Mouse (Mus musculus): ENCODE measurements around the gene Nomo1. TPM values are rescaled to one million over a fixed set of nuclear protein-coding genes. Genes with fewer than 3 reads are reported as not detected.

Nomo1 gene
- polyA plus RNA-seq, 1 experiment from 2014 or later = 26.5 TPM

- Histone ChIP-seq H3K4me3 (no peak overlapping the region), H3K27ac (no peak overlapping the region), H3K27me3 (no peaks in the 10 kb centered on the region), H3K4me2 (replicated peaks) (no peak overlapping the region), H3K9me3 (no peaks in the 10 kb centered on the region), H3K36me3 (peaks cover 83% of the 10 kb centered on the region), H3K4me1 (no peaks in the 10 kb centered on the region), H3K9ac (no peak overlapping the region)
- no peak for ATAC-seq (ENCODE audit: low FRiP score, low read depth)
- 89% methylated on average over 7 of the region's 7 CpGs for WGBS
Measured at GRCm38 (mm10) chr7:46049981-46050380, 16.5 kb downstream of the Nomo1 start.

- H3K9me3 ChIP-seq = no peaks in the 10 kb centered on the region
- H3K4me2 ChIP-seq (replicated peaks) = no peak overlapping the region
- ATAC-seq (ENCODE audit: low FRiP score, low read depth) = no peak
- no peak overlapping the region for H3K4me3 ChIP-seq
- no peaks in the 10 kb centered on the region for H3K27me3 ChIP-seq
- H3K9ac ChIP-seq = no peak overlapping the region
- H3K4me1 ChIP-seq = no peaks in the 10 kb centered on the region
- 85% methylated on average over 4 of the region's 4 CpGs for WGBS
- no peak overlapping the region for H3K27ac ChIP-seq
- peaks cover 86% of the 10 kb centered on the region for H3K36me3 ChIP-seq
Measured at GRCm38 (mm10) chr7:46052161-46052821, 18.8 kb downstream of the Nomo1 start.

GRCm38 (mm10) chr7:46053566-46053965 lies 20.1 kb downstream of the Nomo1 start:
- no peak for ATAC-seq (ENCODE audit: low FRiP score, low read depth)
- Histone ChIP-seq H3K27ac (no peak overlapping the region), H3K4me1 (no peaks in the 10 kb centered on the region), H3K27me3 (no peaks in the 10 kb centered on the region), H3K9me3 (no peaks in the 10 kb centered on the region), H3K4me3 (no peak overlapping the region), H3K36me3 (peaks cover 86% of the 10 kb centered on the region), H3K9ac (no peak overlapping the region), H3K4me2 (replicated peaks) (no peak overlapping the region)
- 92% methylated on average over 3 of the region's 3 CpGs for whole genome bisulfite sequencing

- H3K4me1 ChIP-seq = no peaks in the 10 kb centered on the region
- H3K27me3 ChIP-seq = no peaks in the 10 kb centered on the region
- 94% methylated on average over 11 of the region's 11 CpGs for WGBS
- H3K27ac ChIP-seq = no peak overlapping the region
- no peak overlapping the region for H3K4me3 ChIP-seq
- ATAC-seq (ENCODE audit: low FRiP score, low read depth) = no peak
- no peak overlapping the region for H3K9ac ChIP-seq
- H3K9me3 ChIP-seq = no peaks in the 10 kb centered on the region
- no peak overlapping the region for H3K4me2 ChIP-seq (replicated peaks)
- H3K36me3 ChIP-seq = peaks cover 100% of the 10 kb centered on the region
Measured at GRCm38 (mm10) chr7:46058882-46059281, 25.4 kb downstream of the Nomo1 start.

- H3K27ac ChIP-seq = no peak overlapping the region
- H3K4me1 ChIP-seq = no peaks in the 10 kb centered on the region
- H3K4me3 ChIP-seq = no peak overlapping the region
- H3K27me3 ChIP-seq = no peaks in the 10 kb centered on the region
- 94% methylated on average over 8 of the region's 8 CpGs for WGBS
- no peak for ATAC-seq (ENCODE audit: low FRiP score, low read depth)
- peaks cover 98% of the 10 kb centered on the region for H3K36me3 ChIP-seq
- H3K9ac ChIP-seq = no peak overlapping the region
- no peak overlapping the region for H3K4me2 ChIP-seq (replicated peaks)
- no peaks in the 10 kb centered on the region for H3K9me3 ChIP-seq
Measured at GRCm38 (mm10) chr7:46060688-46061087, 27.2 kb downstream of the Nomo1 start.

GRCm38 (mm10) chr7:46061614-46062013 lies 28.1 kb downstream of the Nomo1 start:
- Histone ChIP-seq H3K9ac (no peak overlapping the region), H3K9me3 (no peaks in the 10 kb centered on the region), H3K36me3 (peaks cover 98% of the 10 kb centered on the region), H3K4me3 (no peak overlapping the region), H3K27ac (no peak overlapping the region), H3K4me1 (no peaks in the 10 kb centered on the region), H3K27me3 (no peaks in the 10 kb centered on the region), H3K4me2 (replicated peaks) (no peak overlapping the region)
- ATAC-seq (ENCODE audit: low FRiP score, low read depth) = no peak
- 94% methylated on average over 16 of the region's 16 CpGs for WGBS

- H3K4me1 ChIP-seq = no peaks in the 10 kb centered on the region
- H3K4me3 ChIP-seq = no peak overlapping the region
- WGBS = 92% methylated on average over 6 of the region's 6 CpGs
- no peak overlapping the region for H3K4me2 ChIP-seq (replicated peaks)
- H3K9ac ChIP-seq = no peak overlapping the region
- H3K27me3 ChIP-seq = no peaks in the 10 kb centered on the region
- H3K27ac ChIP-seq = no peak overlapping the region
- H3K36me3 ChIP-seq = peaks cover 98% of the 10 kb centered on the region
- ATAC-seq (ENCODE audit: low FRiP score, low read depth) = no peak
- no peaks in the 10 kb centered on the region for H3K9me3 ChIP-seq
Measured at GRCm38 (mm10) chr7:46063296-46063695, 29.8 kb downstream of the Nomo1 start.

- Histone ChIP-seq H3K36me3 (peaks cover 98% of the 10 kb centered on the region), H3K9me3 (no peaks in the 10 kb centered on the region)
- no peak for ATAC-seq (ENCODE audit: low FRiP score, low read depth)
Measured at GRCm38 (mm10) chr7:46068831-46069230, 35.3 kb downstream of the Nomo1 start.

GRCm38 (mm10) chr7:46076844-46077243 lies 43.3 kb downstream of the Nomo1 start:
- no peaks in the 10 kb centered on the region for H3K4me1 ChIP-seq
- no peak overlapping the region for H3K9ac ChIP-seq
- H3K36me3 ChIP-seq = peaks cover 96% of the 10 kb centered on the region
- H3K4me3 ChIP-seq = no peak overlapping the region
- ATAC-seq (ENCODE audit: low FRiP score, low read depth) = no peak
- no peaks in the 10 kb centered on the region for H3K27me3 ChIP-seq
- 91% methylated on average over 7 of the region's 7 CpGs for WGBS
- no peaks in the 10 kb centered on the region for H3K9me3 ChIP-seq
- no peak overlapping the region for H3K27ac ChIP-seq
- no peak overlapping the region for H3K4me2 ChIP-seq (replicated peaks)

More at GRCm38 (mm10) chr7:46068831-46069230, 35.3 kb downstream of the Nomo1 start:
- Histone ChIP-seq H3K4me1 (no peaks in the 10 kb centered on the region), H3K4me2 (replicated peaks) (no peak overlapping the region), H3K4me3 (no peak overlapping the region), H3K27ac (no peak overlapping the region), H3K27me3 (no peaks in the 10 kb centered on the region), H3K9ac (no peak overlapping the region)
- WGBS = 94% methylated on average over 8 of the region's 8 CpGs

GRCm38 (mm10) chr7:46077675-46078074 lies 44.2 kb downstream of the Nomo1 start:
- ATAC-seq (ENCODE audit: low FRiP score, low read depth) = no peak
- H3K4me3 ChIP-seq = no peak overlapping the region
- no peaks in the 10 kb centered on the region for H3K4me1 ChIP-seq
- no peak overlapping the region for H3K9ac ChIP-seq
- no peaks in the 10 kb centered on the region for H3K27me3 ChIP-seq
- WGBS = 91% methylated on average over 12 of the region's 12 CpGs
- no peak overlapping the region for H3K4me2 ChIP-seq (replicated peaks)
- H3K27ac ChIP-seq = no peak overlapping the region
- peaks cover 96% of the 10 kb centered on the region for H3K36me3 ChIP-seq
- H3K9me3 ChIP-seq = no peaks in the 10 kb centered on the region

GRCm38 (mm10) chr7:46084024-46084423 lies 50.5 kb downstream of the Nomo1 start:
- no peak overlapping the region for H3K4me3 ChIP-seq
- H3K36me3 ChIP-seq = peaks cover 62% of the 10 kb centered on the region
- H3K27me3 ChIP-seq = no peaks in the 10 kb centered on the region
- peaks cover 7% of the 10 kb centered on the region for H3K9me3 ChIP-seq
- H3K4me1 ChIP-seq = no peaks in the 10 kb centered on the region
- no peak overlapping the region for H3K4me2 ChIP-seq (replicated peaks)
- no peak overlapping the region for H3K9ac ChIP-seq
- no peak overlapping the region for H3K27ac ChIP-seq
- 87% methylated on average over 10 of the region's 10 CpGs for WGBS
- ATAC-seq (ENCODE audit: low FRiP score, low read depth) = no peak

GRCm38 (mm10) chr7:46084839-46085513 lies 51.5 kb downstream of the Nomo1 start:
- Histone ChIP-seq H3K4me2 (replicated peaks) (no peak overlapping the region), H3K9me3 (peaks cover 10% of the 10 kb centered on the region), H3K4me3 (no peak overlapping the region), H3K4me1 (no peaks in the 10 kb centered on the region), H3K27me3 (no peaks in the 10 kb centered on the region), H3K9ac (no peak overlapping the region), H3K27ac (no peak overlapping the region), H3K36me3 (peaks cover 53% of the 10 kb centered on the region)
- ATAC-seq (ENCODE audit: low FRiP score, low read depth) = 0 out of 2 replicates have a peak, but pooled peaks have one; percentile 28
- WGBS = 77% methylated on average over 16 of the region's 16 CpGs
